Mouse (Mus musculus) thymus, postnatal 4 days (tissue): ENCODE measurements around the gene Psat1.

Experiments used
- DNase-seq: peaks from one replicate; pipeline ENCODE4 v3.0.0; 2021

The Psat1 gene

GRCm38 (mm10) chr19:15947237-15947636, at the start of gene Psat1:
TSS of gene Psat1 (minus strand) at chr19:15947337.
- no peak for DNase-seq

- no peak for DNase-seq
Measured at GRCm38 (mm10) chr19:15990102-15990501, 43.0 kb upstream of the Psat1 start.

GRCm38 (mm10) chr19:15985172-15985713, 38.1 kb upstream of the Psat1 start:
- DNase-seq: no peak

- DNase-seq: peak; percentile 96
Measured at GRCm38 (mm10) chr19:15984449-15985171, 37.5 kb upstream of the Psat1 start, which contains the start of gene Cep78. TSS of gene Cep78 (minus strand) at chr19:15984989.

GRCm38 (mm10) chr19:15983739-15984344, 36.7 kb upstream of the Psat1 start:
- peak; percentile 17 for DNase-seq

GRCm38 (mm10) chr19:15982926-15983738, 36.0 kb upstream of the Psat1 start:
- no peak for DNase-seq

GRCm38 (mm10) chr19:15981861-15982260, 34.7 kb upstream of the Psat1 start:
- peak; percentile 77 for DNase-seq

GRCm38 (mm10) chr19:15973365-15973764, 26.2 kb upstream of the Psat1 start:
- no peak for DNase-seq

GRCm38 (mm10) chr19:15965082-15965481, 17.9 kb upstream of the Psat1 start:
- DNase-seq: peak; percentile 27

GRCm38 (mm10) chr19:15964533-15964932, 17.4 kb upstream of the Psat1 start:
- DNase-seq: no peak

GRCm38 (mm10) chr19:15963011-15963695, 16.0 kb upstream of the Psat1 start:
- DNase-seq: no peak

- no peak for DNase-seq
Measured at GRCm38 (mm10) chr19:15962313-15962712, 15.2 kb upstream of the Psat1 start.

- no peak for DNase-seq
Measured at GRCm38 (mm10) chr19:15950225-15950624, 3.1 kb upstream of the Psat1 start.

GRCm38 (mm10) chr19:15948867-15949266, 1.7 kb upstream of the Psat1 start:
- DNase-seq: no peak

GRCm38 (mm10) chr19:15948426-15948825, 1.3 kb upstream of the Psat1 start:
- no peak for DNase-seq

GRCm38 (mm10) chr19:15946663-15947062, 474 bp downstream of the Psat1 start:
- DNase-seq: no peak

GRCm38 (mm10) chr19:15943117-15943423, 4.1 kb downstream of the Psat1 start:
- no peak for DNase-seq

GRCm38 (mm10) chr19:15942421-15943116, 4.6 kb downstream of the Psat1 start:
- DNase-seq: no peak

GRCm38 (mm10) chr19:15941399-15941798, 5.7 kb downstream of the Psat1 start:
- DNase-seq: no peak

- DNase-seq: no peak
Measured at GRCm38 (mm10) chr19:15925719-15926045, 21.5 kb downstream of the Psat1 start.

- DNase-seq: peak; percentile 87
Measured at GRCm38 (mm10) chr19:15924866-15925718, 22.0 kb downstream of the Psat1 start.
